Mouse (Mus musculus) forebrain, embryonic 10.5 days (tissue): ENCODE results near the gene Rpl18a. TPM values are rescaled to one million over a fixed set of nuclear protein-coding genes. Genes with fewer than 3 reads are reported as not detected.

Experiments used
- DNase-seq: peaks from one replicate; pipeline ENCODE4 v3.0.0-alpha.2; 2017; ENCODE audit warnings: low spot score; ENCODE audit errors: extremely low spot score
- H3K27ac ChIP-seq: fragments of 300-500 bp; sonication (generic); 2 replicates; pipeline ENCODE4 v1.5.1; 2016; ENCODE audit warnings: mild to moderate bottlenecking
- H3K27me3 ChIP-seq: fragments of 300-500 bp; sonication (generic); 2 replicates; pipeline ENCODE4 v1.6.1; 2016; ENCODE audit warnings: mild to moderate bottlenecking; ENCODE audit not compliant: poor library complexity, severe bottlenecking
- H3K36me3 ChIP-seq: fragments of 300-500 bp; sonication (generic); replicated peaks from 2 replicates; pipeline ENCODE4 v1.6.1; 2016; ENCODE audit warnings: mild to moderate bottlenecking, moderate library complexity
- H3K4me1 ChIP-seq: fragments of 300-500 bp; sonication (generic); 2 replicates; pipeline ENCODE4 v1.6.1; 2016
- H3K4me3 ChIP-seq: fragments of 300-500 bp; sonication (generic); 2 replicates; pipeline ENCODE4 v1.5.1; 2016; ENCODE audit warnings: mild to moderate bottlenecking, moderate library complexity
- H3K9me3 ChIP-seq: fragments of 300-500 bp; sonication (generic); 2 replicates; pipeline ENCODE4 v1.6.1; 2016; ENCODE audit warnings: mild to moderate bottlenecking, moderate library complexity
- WGBS: fragments of 180-500 bp; shearing (Covaris S2); methylation state at CpG from one replicate; pipeline ENCODE4 v1.1.7; 2016; 5-methylcytosine and 5-hydroxymethylcytosine counted together
- polyA plus RNA-seq: library from polyadenylated mRNA; unstranded; fragments of >200 nt; fragmentation: Nextera tagmentation; extraction: Ambion mirVana; gene quantifications from 2 replicates; pipeline ENCODE4 v1.2.1, GENCODE M21; 2016

The Rpl18a gene
- polyA plus RNA-seq, result 3,478 and 3,689 TPM in 2 replicates

GRCm38 (mm10) chr8:70897021-70897680, at the start of gene Rpl18a:
Rpl18a (minus strand) TSS chr8:70897412.
- no peaks in the 10 kb centered on the region for H3K9me3 ChIP-seq
- peak within 1 kb of the TSS; percentile 99 for H3K27ac ChIP-seq
- H3K27me3 ChIP-seq, result peaks cover 30% of the 10 kb centered on the region
- peaks cover 34% of the 10 kb centered on the region for H3K4me1 ChIP-seq
- WGBS, result under 1% methylated on average over 60 of the region's 60 CpGs
- peak; percentile 95 for DNase-seq
- H3K4me3 ChIP-seq, result peak within 1 kb of the TSS; percentile 93
- H3K36me3 ChIP-seq, result peaks cover 38% of the 10 kb centered on the region

GRCm38 (mm10) chr8:70943187-70943586, 46.0 kb upstream of the Rpl18a start:
- Histone ChIP-seq H3K27me3 (no peaks in the 10 kb centered on the region), H3K4me1 (no peaks in the 10 kb centered on the region), H3K36me3 (no peaks in the 10 kb centered on the region), H3K9me3 (no peaks in the 10 kb centered on the region), H3K27ac (no peak overlapping the region), H3K4me3 (no peak overlapping the region)
- no peak for DNase-seq
- WGBS, result 54% methylated on average over 1 of the region's 1 CpGs

- WGBS, result 60% methylated on average over 2 of the region's 2 CpGs
- no peaks in the 10 kb centered on the region for H3K4me1 ChIP-seq
- no peaks in the 10 kb centered on the region for H3K36me3 ChIP-seq
- H3K4me3 ChIP-seq, result no peak overlapping the region
- DNase-seq, result no peak
- no peak overlapping the region for H3K27ac ChIP-seq
- H3K9me3 ChIP-seq, result no peaks in the 10 kb centered on the region
- H3K27me3 ChIP-seq, result no peaks in the 10 kb centered on the region
Observed at GRCm38 (mm10) chr8:70941478-70941877, 44.3 kb upstream of the Rpl18a start.

GRCm38 (mm10) chr8:70937200-70937599, 40.0 kb upstream of the Rpl18a start:
- Histone ChIP-seq H3K36me3 (peaks cover 6% of the 10 kb centered on the region; the same call in 1 of the 2 replicates), H3K27me3 (no peaks in the 10 kb centered on the region), H3K27ac (no peak overlapping the region), H3K4me3 (no peak overlapping the region), H3K4me1 (no peaks in the 10 kb centered on the region), H3K9me3 (no peaks in the 10 kb centered on the region)
- DNase-seq, result no peak
- WGBS, result 87% methylated on average over 6 of the region's 6 CpGs

- DNase-seq, result no peak
- peaks cover 8% of the 10 kb centered on the region; the same call in 1 of the 2 replicates for H3K36me3 ChIP-seq
- H3K27ac ChIP-seq, result no peak overlapping the region
- H3K4me3 ChIP-seq, result no peak overlapping the region
- H3K4me1 ChIP-seq, result no peaks in the 10 kb centered on the region
- H3K27me3 ChIP-seq, result no peaks in the 10 kb centered on the region
- 82% methylated on average over 7 of the region's 7 CpGs for WGBS
- H3K9me3 ChIP-seq, result no peaks in the 10 kb centered on the region
Observed at GRCm38 (mm10) chr8:70934786-70935185, 37.6 kb upstream of the Rpl18a start.

GRCm38 (mm10) chr8:70933036-70933435, 35.8 kb upstream of the Rpl18a start:
- no peaks in the 10 kb centered on the region for H3K27me3 ChIP-seq
- no peak for DNase-seq

GRCm38 (mm10) chr8:70931731-70932130, 34.5 kb upstream of the Rpl18a start:
- 90% methylated on average over 11 of the region's 11 CpGs for WGBS
- Histone ChIP-seq H3K4me3 (no peak overlapping the region), H3K27ac (no peak overlapping the region), H3K9me3 (no peaks in the 10 kb centered on the region), H3K36me3 (peaks cover 8% of the 10 kb centered on the region; the same call in 1 of the 2 replicates), H3K27me3 (no peaks in the 10 kb centered on the region), H3K4me1 (no peaks in the 10 kb centered on the region)
- DNase-seq, result no peak

More at GRCm38 (mm10) chr8:70933036-70933435, 35.8 kb upstream of the Rpl18a start:
- Histone ChIP-seq H3K9me3 (no peaks in the 10 kb centered on the region), H3K27ac (no peak overlapping the region), H3K4me3 (no peak overlapping the region), H3K36me3 (peaks cover 8% of the 10 kb centered on the region; the same call in 1 of the 2 replicates), H3K4me1 (no peaks in the 10 kb centered on the region)
- WGBS, result 95% methylated on average over 4 of the region's 4 CpGs

GRCm38 (mm10) chr8:70928778-70929322, 31.6 kb upstream of the Rpl18a start:
- no peak for DNase-seq
- WGBS, result 88% methylated on average over 5 of the region's 5 CpGs
- H3K27me3 ChIP-seq, result no peaks in the 10 kb centered on the region

GRCm38 (mm10) chr8:70928096-70928495, 30.9 kb upstream of the Rpl18a start:
- no peak overlapping the region for H3K4me3 ChIP-seq
- H3K27me3 ChIP-seq, result no peaks in the 10 kb centered on the region
- WGBS, result 89% methylated on average over 3 of the region's 3 CpGs
- H3K4me1 ChIP-seq, result no peaks in the 10 kb centered on the region
- H3K9me3 ChIP-seq, result no peaks in the 10 kb centered on the region
- no peak overlapping the region for H3K27ac ChIP-seq
- peaks cover 15% of the 10 kb centered on the region; the same call in 1 of the 2 replicates for H3K36me3 ChIP-seq
- no peak for DNase-seq

More at GRCm38 (mm10) chr8:70928778-70929322, 31.6 kb upstream of the Rpl18a start:
- Histone ChIP-seq H3K9me3 (no peaks in the 10 kb centered on the region), H3K4me1 (no peaks in the 10 kb centered on the region), H3K27ac (no peak overlapping the region), H3K4me3 (no peak overlapping the region), H3K36me3 (peaks cover 9% of the 10 kb centered on the region; the same call in 1 of the 2 replicates)

GRCm38 (mm10) chr8:70926396-70926795, 29.2 kb upstream of the Rpl18a start:
- no peaks in the 10 kb centered on the region for H3K4me1 ChIP-seq
- H3K36me3 ChIP-seq, result peaks cover 13% of the 10 kb centered on the region
- H3K9me3 ChIP-seq, result no peaks in the 10 kb centered on the region
- no peak for DNase-seq
- H3K27ac ChIP-seq, result no peak overlapping the region
- H3K4me3 ChIP-seq, result no peak overlapping the region
- H3K27me3 ChIP-seq, result no peaks in the 10 kb centered on the region
- WGBS, result 91% methylated on average over 5 of the region's 5 CpGs

- WGBS, result 91% methylated on average over 4 of the region's 4 CpGs
- H3K27ac ChIP-seq, result no peak overlapping the region
- DNase-seq, result no peak
- H3K4me3 ChIP-seq, result no peak overlapping the region
- H3K27me3 ChIP-seq, result no peaks in the 10 kb centered on the region
- H3K9me3 ChIP-seq, result no peaks in the 10 kb centered on the region
- no peaks in the 10 kb centered on the region for H3K4me1 ChIP-seq
- H3K36me3 ChIP-seq, result peaks cover 20% of the 10 kb centered on the region
Observed at GRCm38 (mm10) chr8:70925754-70926153, 28.5 kb upstream of the Rpl18a start.

- no peaks in the 10 kb centered on the region for H3K9me3 ChIP-seq
- 91% methylated on average over 4 of the region's 4 CpGs for WGBS
- H3K27ac ChIP-seq, result no peak overlapping the region
- peaks cover 34% of the 10 kb centered on the region for H3K36me3 ChIP-seq
- H3K4me1 ChIP-seq, result no peaks in the 10 kb centered on the region
- H3K27me3 ChIP-seq, result no peaks in the 10 kb centered on the region
- no peak overlapping the region for H3K4me3 ChIP-seq
- DNase-seq, result no peak
Observed at GRCm38 (mm10) chr8:70924151-70924550, 26.9 kb upstream of the Rpl18a start.
